In the genomic region with DNA sequence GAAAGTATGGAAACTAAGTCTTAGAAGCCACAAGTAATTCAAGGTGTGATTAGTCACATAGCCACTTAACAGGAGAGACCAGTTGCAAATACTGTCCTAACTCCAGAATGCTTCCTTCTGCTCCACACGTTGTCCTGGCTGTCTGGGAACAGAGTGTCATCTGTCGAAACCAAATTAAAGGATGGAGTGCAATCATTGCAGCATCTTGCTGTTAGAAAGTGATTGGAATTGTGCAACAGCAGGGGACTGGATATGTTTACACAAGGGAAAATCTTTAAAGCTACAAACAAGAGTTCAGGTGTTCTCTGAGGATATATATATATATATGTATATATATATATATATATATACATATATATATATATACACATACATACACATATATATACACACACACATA, we compare ENCODE assay signal across 29 mouse cellular contexts. TPM values are rescaled to one million over a fixed set of nuclear protein-coding genes. Genes with fewer than 3 reads are reported as not detected.
"Had no signal": no experiment of that assay in that cellular context is flagged by ENCODE, and none has a peak within 500 bp of the region (broad histone marks: within the 10 kb centered on the region; RNA-seq: fewer than 3 reads in every experiment).

No protein-coding gene starts in this region.

- H3K36me3 ChIP-seq: embryonic facial prominence, embryonic 10.5 days; embryonic facial prominence, embryonic 12.5 days; embryonic facial prominence, embryonic 13.5 days; embryonic facial prominence, embryonic 15.5 days; forebrain, embryonic 10.5 days; forebrain, embryonic 12.5 days; forebrain, embryonic 15.5 days had no signal

- H3K9me3 ChIP-seq: embryonic facial prominence, embryonic 10.5 days; embryonic facial prominence, embryonic 12.5 days; embryonic facial prominence, embryonic 13.5 days; embryonic facial prominence, embryonic 15.5 days; forebrain, embryonic 10.5 days; forebrain, embryonic 12.5 days; forebrain, embryonic 13.5 days; forebrain, embryonic 15.5 days had no signal

- H3K4me2 ChIP-seq: embryonic facial prominence, embryonic 12.5 days; embryonic facial prominence, embryonic 13.5 days; embryonic facial prominence, embryonic 15.5 days; forebrain, embryonic 12.5 days; forebrain, embryonic 13.5 days; forebrain, embryonic 15.5 days had no signal

- H3K4me3 ChIP-seq: embryonic facial prominence, embryonic 10.5 days; embryonic facial prominence, embryonic 12.5 days; embryonic facial prominence, embryonic 13.5 days; embryonic facial prominence, embryonic 15.5 days; erythroblast, embryonic 14.5 days; forebrain, embryonic 10.5 days; forebrain, embryonic 12.5 days; forebrain, embryonic 13.5 days; forebrain, embryonic 15.5 days; gastrocnemius, adult 2 months had no signal

- H3K27ac ChIP-seq: embryonic facial prominence, embryonic 10.5 days; embryonic facial prominence, embryonic 12.5 days; embryonic facial prominence, embryonic 13.5 days; embryonic facial prominence, embryonic 15.5 days; forebrain, embryonic 10.5 days; forebrain, embryonic 12.5 days; forebrain, embryonic 13.5 days; forebrain, embryonic 15.5 days; gastrocnemius, adult 2 months had no signal

- DNase-seq: cerebellum, adult 18-20 months; cerebellum, adult 2 months; cerebellum, adult 8-10 months; cerebellum, adult 9-10 months; cerebellum, adult 9-11 months; cerebellum, postnatal 10 days; cerebellum, postnatal 14 days; cerebellum, postnatal 25 days; cerebellum, postnatal 36 days; embryo, embryonic 11 days; forebrain, postnatal 0 days; gastrocnemius, adult 2 months; gastrocnemius, postnatal 10 days; gastrocnemius, postnatal 14 days; gastrocnemius, postnatal 25 days; gastrocnemius, postnatal 36 days; heart, adult 18-20 months had no signal

- ATAC-seq: forebrain, embryonic 13.5 days; forebrain, embryonic 14.5 days; forebrain, embryonic 15.5 days; forebrain, embryonic 16.5 days; forebrain, postnatal 0 days had no signal

- H3K9ac ChIP-seq: embryonic facial prominence, embryonic 12.5 days; embryonic facial prominence, embryonic 13.5 days; embryonic facial prominence, embryonic 15.5 days; forebrain, embryonic 12.5 days; forebrain, embryonic 13.5 days; forebrain, embryonic 15.5 days; forebrain, postnatal 0 days had no signal

- H3K4me1 ChIP-seq: embryonic facial prominence, embryonic 10.5 days; embryonic facial prominence, embryonic 12.5 days; embryonic facial prominence, embryonic 13.5 days; embryonic facial prominence, embryonic 15.5 days; forebrain, embryonic 10.5 days; forebrain, embryonic 12.5 days; forebrain, embryonic 13.5 days; forebrain, embryonic 15.5 days had no signal

- H3K27me3 ChIP-seq: embryonic facial prominence, embryonic 12.5 days; embryonic facial prominence, embryonic 13.5 days; embryonic facial prominence, embryonic 15.5 days; forebrain, embryonic 12.5 days; forebrain, embryonic 13.5 days; forebrain, embryonic 15.5 days had no signal

RNA-seq across cellular contexts. Expression of gene Rab30, which starts 9.0 kb away (rescaled TPM):
- total RNA-seq: granulocyte monocyte progenitor cell, adult 5-6 weeks had no signal
